Mouse (Mus musculus) retina, embryonic 14.5 days (tissue): ENCODE data around the gene Xylt1.

ENCODE experiments used
- DNase-seq: peaks from one replicate; pipeline ENCODE4 v3.0.0-alpha.2; 2015; ENCODE audit warnings: low spot score

Xylt1 gene

GRCm38 (mm10) chr7:117564627-117565026 is 183.8 kb downstream of the Xylt1 start:
- no peak for DNase-seq

GRCm38 (mm10) chr7:117566115-117566514 is 185.3 kb downstream of the Xylt1 start:
- peak; percentile 49 for DNase-seq

GRCm38 (mm10) chr7:117566833-117567232 is 186.1 kb downstream of the Xylt1 start:
- DNase-seq, result no peak

- DNase-seq, result no peak
These were observed 186.5 kb downstream of the Xylt1 start for GRCm38 (mm10) chr7:117567252-117567651.

- DNase-seq, result no peak
These were observed 187.0 kb downstream of the Xylt1 start for GRCm38 (mm10) chr7:117567653-117568340.

- DNase-seq, result no peak
These were observed 190.4 kb downstream of the Xylt1 start for GRCm38 (mm10) chr7:117571131-117571530.

- DNase-seq, result no peak
These were observed 190.9 kb downstream of the Xylt1 start for GRCm38 (mm10) chr7:117571713-117572112.

- DNase-seq, result no peak
These were observed 192.4 kb downstream of the Xylt1 start for GRCm38 (mm10) chr7:117573170-117573569.

GRCm38 (mm10) chr7:117575417-117575816 is 194.6 kb downstream of the Xylt1 start:
- no peak for DNase-seq

GRCm38 (mm10) chr7:117577035-117577434 is 196.3 kb downstream of the Xylt1 start:
- no peak for DNase-seq

GRCm38 (mm10) chr7:117585164-117585563 is 204.4 kb downstream of the Xylt1 start:
- DNase-seq, result no peak

- DNase-seq, result no peak
These were observed 206.0 kb downstream of the Xylt1 start for GRCm38 (mm10) chr7:117586811-117587210.

- no peak for DNase-seq
These were observed 206.6 kb downstream of the Xylt1 start for GRCm38 (mm10) chr7:117587234-117587929.

- DNase-seq, result no peak
These were observed 207.6 kb downstream of the Xylt1 start for GRCm38 (mm10) chr7:117588426-117588825.

GRCm38 (mm10) chr7:117589359-117589758 is 208.6 kb downstream of the Xylt1 start:
- DNase-seq, result peak; percentile 17

- DNase-seq, result no peak
These were observed 209.0 kb downstream of the Xylt1 start for GRCm38 (mm10) chr7:117589820-117590219.

GRCm38 (mm10) chr7:117594191-117594590 is 213.4 kb downstream of the Xylt1 start:
- DNase-seq, result no peak

- no peak for DNase-seq
These were observed 214.4 kb downstream of the Xylt1 start for GRCm38 (mm10) chr7:117595029-117595695.

- no peak for DNase-seq
These were observed 219.7 kb downstream of the Xylt1 start for GRCm38 (mm10) chr7:117600443-117600842.

GRCm38 (mm10) chr7:117610439-117610838 is 229.7 kb downstream of the Xylt1 start:
- peak; percentile 19 for DNase-seq

- no peak for DNase-seq
These were observed 232.2 kb downstream of the Xylt1 start for GRCm38 (mm10) chr7:117612788-117613473.

- DNase-seq, result no peak
These were observed 233.0 kb downstream of the Xylt1 start for GRCm38 (mm10) chr7:117613796-117614195.
